Mouse (Mus musculus) embryonic fibroblast, embryonic 13.5 days (primary cell): ENCODE measurements around the gene Cbwd1. TPM values are rescaled to one million over a fixed set of nuclear protein-coding genes. Genes with fewer than 3 reads are reported as not detected.
A peak's percentile ranks its signal among the peaks of the same experiment; 100 is the strongest.
"Not testable (repeated sequence)": the region's sequence is repeated elsewhere in the genome, so short reads cannot be mapped to it uniquely, and the experiment has no call there.

Source experiments
- H3K27ac ChIP-seq: 2 replicates; pipeline ENCODE4 v1.5.1; 2012; ENCODE audit warnings: low read length, control low read depth, inconsistent platforms; ENCODE audit not compliant: insufficient read depth
- H3K4me1 ChIP-seq: 2 replicates; pipeline ENCODE4 v1.6.1; 2011; ENCODE audit warnings: low read length; ENCODE audit not compliant: control insufficient read depth, insufficient read depth
- H3K4me3 ChIP-seq: 2 replicates; pipeline ENCODE4 v1.5.1; 2011; ENCODE audit warnings: mild to moderate bottlenecking, control low read depth, low read length; ENCODE audit not compliant: insufficient read depth
- CTCF ChIP-seq: IDR thresholded peaks from 2 replicates; pipeline ENCODE4 v1.5.1; 2011; ENCODE audit warnings: mild to moderate bottlenecking, control low read depth, low read length, moderate library complexity, borderline replicate concordance; ENCODE audit not compliant: insufficient read depth
- POLR2A ChIP-seq: IDR thresholded peaks from 2 replicates; pipeline ENCODE4 v1.6.1; 2011; ENCODE audit warnings: low read depth, mild to moderate bottlenecking, control low read depth, low read length, moderate library complexity
- polyA plus RNA-seq: library from polyadenylated mRNA; stranded (reverse); fragments of >200 nt; gene quantifications from 2 replicates; pipeline ENCODE4 v1.2.4, GENCODE M21; 2011; ENCODE audit warnings: low read depth; ENCODE audit not compliant: missing spikeins, insufficient read length

Cbwd1 gene
- polyA plus RNA-seq, 1 experiment: 17.6 TPM

- Histone ChIP-seq H3K4me3 (no peak overlapping the region), H3K4me1 (no peaks in the 10 kb centered on the region), H3K27ac (no peak overlapping the region)
- TF ChIP-seq POLR2A: no peak
- TF ChIP-seq CTCF: no peak
These were observed 62.5 kb downstream of the Cbwd1 start for GRCm38 (mm10) chr19:24898737-24899577.

- TF ChIP-seq POLR2A (no peak), CTCF (no peak)
- Histone ChIP-seq H3K4me3 (no peak overlapping the region), H3K27ac (no peak overlapping the region), H3K4me1 (no peaks in the 10 kb centered on the region)
These were observed 63.3 kb downstream of the Cbwd1 start for GRCm38 (mm10) chr19:24897896-24898736.

DNA sequence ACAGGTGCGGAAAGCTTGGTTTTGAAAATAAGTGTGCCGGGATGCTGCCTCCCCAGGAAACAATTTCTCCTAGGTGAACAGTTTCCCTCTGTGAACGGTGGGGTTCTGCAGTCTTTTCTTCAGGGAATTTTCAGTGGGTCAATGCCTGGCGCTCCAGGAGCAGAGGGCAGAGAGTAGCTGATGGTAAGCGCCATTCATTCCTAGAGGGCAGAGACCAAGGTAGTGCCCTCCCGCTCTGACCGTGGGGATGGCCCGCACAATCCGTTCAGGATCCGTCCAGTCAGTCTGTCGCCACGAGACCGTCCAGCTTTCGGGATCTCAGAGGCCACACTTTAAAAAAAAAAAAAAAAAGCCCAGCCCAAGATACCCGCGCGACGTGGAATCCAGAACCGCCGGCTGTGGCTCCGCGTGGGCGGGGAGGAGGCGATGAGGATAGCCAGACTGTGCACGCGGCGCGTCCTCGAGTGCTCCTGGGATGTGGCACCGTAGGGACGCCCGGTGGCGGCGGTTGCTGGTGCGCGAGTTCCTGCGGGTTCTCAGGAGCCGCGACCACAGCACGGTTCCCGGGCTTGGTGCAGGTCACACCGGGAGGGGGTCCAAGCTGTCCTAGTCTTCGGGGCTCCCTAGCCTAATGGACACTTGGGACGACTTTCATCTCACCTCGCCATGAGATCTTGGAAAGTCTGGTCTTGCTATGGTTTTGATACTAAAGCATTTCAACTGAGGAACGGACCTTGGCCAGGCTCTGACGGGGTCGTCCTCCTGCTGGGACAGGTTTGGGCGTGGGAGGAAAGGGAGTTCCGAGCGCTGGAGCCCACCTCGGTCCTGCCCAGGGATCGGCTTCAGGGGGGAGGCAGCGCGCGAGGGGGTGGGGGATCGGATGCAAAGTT, 64.2 kb downstream of the Cbwd1 start:
- H3K4me3 ChIP-seq: no peak overlapping the region
- TF ChIP-seq POLR2A (no peak), CTCF (no peak)
- no peaks in the 10 kb centered on the region for H3K4me1 ChIP-seq
- H3K27ac ChIP-seq: no peak overlapping the region

DNA sequence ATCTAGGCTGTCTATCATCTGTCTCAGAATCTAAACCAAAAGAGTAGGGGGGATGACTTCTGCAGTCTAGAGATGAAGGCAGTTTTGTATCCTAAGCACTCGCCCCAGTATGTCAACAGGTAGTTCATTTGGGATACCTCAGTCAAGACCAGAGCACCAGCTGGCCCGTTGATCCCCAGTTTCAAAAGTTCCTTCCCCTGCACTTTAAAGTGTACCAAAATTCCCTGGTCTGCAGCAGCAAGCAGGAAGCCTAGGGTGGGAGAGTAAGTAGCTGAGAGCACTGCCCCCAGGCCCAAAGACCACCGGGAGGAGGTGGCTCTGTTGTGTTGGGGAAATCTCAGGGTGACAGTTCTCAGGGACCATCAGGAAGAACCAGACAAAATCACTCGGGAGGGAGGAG, 64.9 kb downstream of the Cbwd1 start:
- H3K4me1 ChIP-seq: no peaks in the 10 kb centered on the region
- no peak overlapping the region for H3K27ac ChIP-seq
- TF ChIP-seq CTCF (no peak), POLR2A (no peak)
- no peak overlapping the region for H3K4me3 ChIP-seq

DNA sequence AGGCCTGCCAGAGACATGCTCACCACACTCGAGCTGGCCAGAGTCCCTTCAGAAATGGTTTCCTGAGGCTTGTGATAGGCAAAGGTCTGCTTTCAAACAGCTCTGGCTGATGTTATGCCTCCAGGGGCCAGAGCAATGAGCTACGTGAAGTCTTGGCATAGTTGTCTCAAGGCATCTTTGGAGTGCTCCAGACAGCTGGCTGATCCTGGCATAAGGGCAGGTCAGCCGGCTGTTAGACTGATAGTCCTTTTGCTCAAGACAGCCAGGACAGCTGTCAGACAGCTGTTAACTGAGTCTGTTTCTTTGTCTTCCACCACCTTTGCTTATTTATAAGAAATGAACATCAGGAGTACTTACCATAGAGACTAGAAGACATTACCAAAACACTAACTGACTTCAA, 74.5 kb downstream of the Cbwd1 start:
- no peaks in the 10 kb centered on the region for H3K4me1 ChIP-seq
- H3K4me3 ChIP-seq: no peak overlapping the region
- TF ChIP-seq CTCF (no peak), POLR2A (no peak)
- no peak overlapping the region for H3K27ac ChIP-seq

GRCm38 (mm10) chr19:24885504-24885903, 75.9 kb downstream of the Cbwd1 start:
- H3K4me1 ChIP-seq: no peaks in the 10 kb centered on the region
- H3K27ac ChIP-seq: no peak overlapping the region
- TF ChIP-seq POLR2A: no peak
- peak; percentile 78; the same call in 1 of the 2 replicates for TF ChIP-seq CTCF
- H3K4me3 ChIP-seq: no peak overlapping the region

- H3K4me3 ChIP-seq: no peak overlapping the region
- H3K27ac ChIP-seq: no peak overlapping the region
- TF ChIP-seq POLR2A (no peak), CTCF (no peak)
- no peaks in the 10 kb centered on the region for H3K4me1 ChIP-seq
These were observed 80.2 kb downstream of the Cbwd1 start for GRCm38 (mm10) chr19:24881237-24881636.

DNA sequence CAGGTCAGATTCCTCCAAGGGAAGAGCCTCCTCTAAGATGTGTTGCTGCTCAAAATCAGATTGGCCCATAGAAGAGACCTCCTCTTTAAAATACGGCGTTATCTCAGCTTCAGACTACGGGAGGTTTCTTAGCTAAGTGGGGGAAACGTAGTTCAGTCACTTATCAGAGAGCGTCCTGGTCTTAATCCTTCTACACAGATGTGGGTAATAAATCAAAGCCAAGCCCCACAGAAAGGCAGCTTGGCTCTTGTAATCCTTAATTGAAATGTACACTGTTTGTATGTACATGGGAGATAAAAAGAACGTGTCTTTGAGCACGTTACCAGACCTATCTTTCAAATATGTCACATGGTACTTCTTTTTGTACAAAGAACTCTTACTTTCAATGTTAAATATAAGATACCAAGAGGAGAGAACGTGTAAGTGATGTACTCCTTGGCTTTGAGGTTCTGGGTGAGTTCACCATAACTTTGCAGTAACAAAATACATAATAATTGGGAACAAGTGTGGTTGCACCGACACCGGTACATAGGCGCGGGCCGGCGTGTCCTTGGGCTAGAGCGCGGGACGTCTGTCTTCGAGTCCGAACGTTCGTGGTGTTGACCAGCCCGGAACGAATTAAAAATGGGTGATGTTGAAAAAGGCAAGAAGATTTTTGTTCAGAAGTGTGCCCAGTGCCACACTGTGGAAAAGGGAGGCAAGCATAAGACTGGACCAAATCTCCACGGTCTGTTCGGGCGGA, 86.1 kb downstream of the Cbwd1 start, which contains the start of gene Gm10053:
Gene Gm10053 (plus strand): TSS at position 558 of the 742 bp plus-strand sequence.
- not testable (repeated sequence) for H3K4me1 ChIP-seq, H3K27ac ChIP-seq, H3K4me3 ChIP-seq

GRCm38 (mm10) chr19:24873873-24874272, 87.5 kb downstream of the Cbwd1 start:
- Histone ChIP-seq H3K4me3 (no peak overlapping the region), H3K4me1 (no peaks in the 10 kb centered on the region), H3K27ac (no peak overlapping the region)
- TF ChIP-seq CTCF (no peak), POLR2A (no peak)
